In genomic region chr7:128298481-128299342, GRCm38 (mm10) we compare ENCODE assay signal across 8 mouse cellular contexts. TPM values are rescaled to one million over a fixed set of nuclear protein-coding genes. Genes with fewer than 3 reads are reported as not detected.
DNase-seq lines count a peak whose midpoint lies in the region; ATAC-seq and TF ChIP-seq lines count a peak whose summit lies in the region.

No protein-coding gene starts in this region.

- peak; percentile 52 for ATAC-seq in forebrain, embryonic 15.5 days (replicated peaks)
- peak; percentile 57 for ATAC-seq in liver, embryonic 13.5 days (ENCODE audit: low read depth)

- TF ChIP-seq EP300 in CH12.LX (IDR thresholded peaks at IDR 0.05; ENCODE audit: low read length) = no peak

- dilution Hi-C loops in CH12.LX (cut with MboI; ENCODE audit: extremely low pct_ligation_motif_present, extremely low pct_unique_long_range_greater_than_20kb, low sequenced_read_pairs) = no loop called here

- H3K9ac ChIP-seq in CH12.LX (ENCODE audit: insufficient read depth, low read depth) = peak overlapping the region; percentile 72; the same call in 1 of the 2 replicates
- no peak overlapping the region for H3K9ac ChIP-seq in forebrain, embryonic 15.5 days (replicated peaks)
- peak overlapping the region; percentile 97 for H3K9ac ChIP-seq in liver, embryonic 13.5 days

- 0 out of 2 replicates have a peak, but pooled peaks cover 4% of the 10 kb centered on the region for H3K36me3 ChIP-seq in heart, embryonic 10.5 days
- peaks cover 0 to 15% of the 10 kb centered on the region in 2 experiments for H3K36me3 ChIP-seq in CH12.LX (replicated peaks in 1 of 2; ENCODE audit: control insufficient read depth in 1 of 2, insufficient read depth in 1 of 2, low read length in 1 of 2)
- no peaks in the 10 kb centered on the region for H3K36me3 ChIP-seq in forebrain, embryonic 15.5 days
- H3K36me3 ChIP-seq in liver, embryonic 13.5 days = peaks cover 29% of the 10 kb centered on the region

- peak overlapping the region; percentile 96 for H3K4me3 ChIP-seq in heart, embryonic 10.5 days
- peak overlapping the region; percentile 60 to 80 (median 74) for H3K4me3 ChIP-seq in CH12.LX (replicated peaks in 1 of 3; ENCODE audit: low read depth in 2 of 3, low read length in 2 of 3, poor library complexity in 1 of 3)
- H3K4me3 ChIP-seq in forebrain, embryonic 15.5 days = peak overlapping the region; percentile 70
- peak overlapping the region; percentile 87 for H3K4me3 ChIP-seq in liver, embryonic 13.5 days (replicated peaks)

- peaks cover 17% of the 10 kb centered on the region for H3K4me1 ChIP-seq in heart, embryonic 10.5 days
- H3K4me1 ChIP-seq in CH12.LX (ENCODE audit: control insufficient read depth in 1 of 2, insufficient read depth in 2 of 2) = peaks cover 4 to 20% of the 10 kb centered on the region in 2 experiments; a peak in 3 of 4 replicates
- peaks cover 22% of the 10 kb centered on the region for H3K4me1 ChIP-seq in forebrain, embryonic 15.5 days
- H3K4me1 ChIP-seq in liver, embryonic 13.5 days (replicated peaks) = peaks cover 87% of the 10 kb centered on the region

- in situ Hi-C loops in CH12.LX (cut with MboI; ENCODE audit: low pct_ligation_motif_present, low pct_unique_long_range_greater_than_20kb, low sequenced_read_pairs) = no loop called here

- no peaks in the 10 kb centered on the region for H3K79me2 ChIP-seq in CH12.LX (replicated peaks; ENCODE audit: control insufficient read depth, extremely low read depth, insufficient read depth, poor library complexity, severe bottlenecking)

- TF ChIP-seq CTCF in CH12.LX (conservative IDR thresholded peaks at IDR 0.05 in 1 of 2, IDR thresholded peaks at IDR 0.05 in 1 of 2; ENCODE audit: low read depth in 2 of 2, low read length in 2 of 2) = no peak

- no peaks in the 10 kb centered on the region for H3K27me3 ChIP-seq in heart, embryonic 10.5 days (ENCODE audit: insufficient read depth, poor library complexity, severe bottlenecking)
- peaks cover 29% of the 10 kb centered on the region for H3K27me3 ChIP-seq in CH12.LX (replicated peaks)
- H3K27me3 ChIP-seq in forebrain, embryonic 15.5 days = no peaks in the 10 kb centered on the region
- no peaks in the 10 kb centered on the region for H3K27me3 ChIP-seq in liver, embryonic 13.5 days

- 81% methylated on average over 8 of the region's 8 CpGs for WGBS in heart, embryonic 10.5 days
- WGBS in forebrain, embryonic 15.5 days = 51% methylated on average over 8 of the region's 8 CpGs
- WGBS in liver, embryonic 13.5 days (ENCODE audit: insufficient replicate concordance) = 76% methylated on average over 8 of the region's 8 CpGs

- no peak for DNase-seq in heart, embryonic 10.5 days (ENCODE audit: low spot score)
- DNase-seq in heart, postnatal 14 days = no peak
- DNase-seq in CH12.LX (ENCODE audit: extremely low read depth) = no peak
- no peak for DNase-seq in liver, embryonic 13.5 days
- no peak for DNase-seq in embryo, embryonic 10.5 days (ENCODE audit: low spot score)
- DNase-seq in left cerebral cortex, postnatal 36 days (ENCODE audit: low spot score in 2 of 2) = no peak
- no peak for DNase-seq in gastrocnemius, adult 18-20 months (ENCODE audit: low spot score)

- intact Hi-C loops in heart, postnatal 14 days (cut with DNase I) = no loop called here
- intact Hi-C loops in left cerebral cortex, postnatal 36 days (cut with DNase I) = loop anchor here (5.0 kb wide), 1 partner anchor 51 kb away; the partner anchor contains the start of gene Tgfb1i1

- peak overlapping the region; percentile 96 for H3K27ac ChIP-seq in heart, embryonic 10.5 days
- H3K27ac ChIP-seq in CH12.LX (ENCODE audit: insufficient read depth, low read depth) = no peak overlapping the region
- H3K27ac ChIP-seq in forebrain, embryonic 15.5 days (replicated peaks) = peak overlapping the region; percentile 66; the same call in 1 of the 2 replicates
- H3K27ac ChIP-seq in liver, embryonic 13.5 days = peak overlapping the region; percentile 94

- no peak for TF ChIP-seq POLR2A in CH12.LX (IDR thresholded peaks at IDR 0.05; ENCODE audit: low read depth, low read length)

- no peaks in the 10 kb centered on the region for H3K9me3 ChIP-seq in heart, embryonic 10.5 days
- H3K9me3 ChIP-seq in CH12.LX (replicated peaks; ENCODE audit: low read length) = no peaks in the 10 kb centered on the region
- H3K9me3 ChIP-seq in forebrain, embryonic 15.5 days = no peaks in the 10 kb centered on the region
- no peaks in the 10 kb centered on the region for H3K9me3 ChIP-seq in liver, embryonic 13.5 days (replicated peaks)

- H3K4me2 ChIP-seq in CH12.LX (ENCODE audit: insufficient read depth, low read depth, poor library complexity, severe bottlenecking) = peak overlapping the region; percentile 88; the same call in 1 of the 2 replicates
- H3K4me2 ChIP-seq in forebrain, embryonic 15.5 days (replicated peaks) = peak overlapping the region; percentile 80
- peak overlapping the region; percentile 91 for H3K4me2 ChIP-seq in liver, embryonic 13.5 days

- TF ChIP-seq RAD21 in CH12.LX (IDR thresholded peaks at IDR 0.05; ENCODE audit: low read depth, low read length) = no peak

TF ChIP-seq in CH12.LX, 34 proteins besides CTCF, POLR2A, EP300 and RAD21:
- TF ChIP-seq ELF1 (IDR thresholded peaks at IDR 0.05; ENCODE audit: low read depth, low read length) (no peak), SIN3A (IDR thresholded peaks at IDR 0.05; ENCODE audit: low read length) (no peak), MAZ (IDR thresholded peaks at IDR 0.05; ENCODE audit: low read depth, low read length) (no peak), USF2 (conservative IDR thresholded peaks at IDR 0.05; ENCODE audit: low read depth, low read length) (no peak)

RNA-seq across cellular contexts. Expression of gene BC017158, which starts 0.7 kb away (rescaled TPM):
- polyA plus RNA-seq in heart, embryonic 10.5 days (2016; fragmentation: Nextera tagmentation; extraction: Ambion mirVana) = 20.3 and 25.1 TPM in 2 replicates
- 1 to 10 TPM; 7.0 to 8.0 TPM for total RNA-seq in heart, postnatal 14 days (2021)
- 6.1 and 8.1 TPM in 2 replicates for total RNA-seq in CH12.LX (2012; rRNA removed)
- total RNA-seq in CH12.LX (2014; rRNA removed) = 4.7 and 4.9 TPM in 2 replicates
- 11.5 and 14.5 TPM in 2 replicates for polyA plus RNA-seq in CH12.LX (2012; ENCODE audit: insufficient read length, low read depth)
- polyA plus RNA-seq in forebrain, embryonic 15.5 days (2015; fragmentation: Nextera tagmentation; extraction: Ambion mirVana) = 13.1 and 14.2 TPM in 2 replicates
- polyA plus RNA-seq in liver, embryonic 13.5 days (2015; fragmentation: Nextera tagmentation; extraction: Ambion mirVana) = 16.7 and 21.4 TPM in 2 replicates
- total RNA-seq in left cerebral cortex, postnatal 36 days (2021) = 10 to 100 TPM; 23.5 to 26.3 TPM
- total RNA-seq in gastrocnemius, adult 18-20 months (2021) = 1 to 10 TPM; 2.2 to 2.7 TPM

RNA-seq across cellular contexts. Expression of gene Slc5a2, which starts 33.3 kb away (rescaled TPM):
- 0.37 and 0.48 TPM in 2 replicates for polyA plus RNA-seq in heart, embryonic 10.5 days (2016; fragmentation: Nextera tagmentation; extraction: Ambion mirVana)
- total RNA-seq in heart, postnatal 14 days (2021) = not detected
- total RNA-seq in CH12.LX (2012; rRNA removed) = 0.21 and 0.25 TPM in 2 replicates
- total RNA-seq in CH12.LX (2014; rRNA removed) = not detected in 2 replicates
- not detected in 2 replicates for polyA plus RNA-seq in CH12.LX (2012; ENCODE audit: insufficient read length, low read depth)
- not detected in 2 replicates for polyA plus RNA-seq in forebrain, embryonic 15.5 days (2015; fragmentation: Nextera tagmentation; extraction: Ambion mirVana)
- polyA plus RNA-seq in liver, embryonic 13.5 days (2015; fragmentation: Nextera tagmentation; extraction: Ambion mirVana) = 1.6 and 2.4 TPM in 2 replicates
- total RNA-seq in left cerebral cortex, postnatal 36 days (2021) = not detected
- under 1 TPM in 1 of 2 experiments, not detected in 1; 0.39 TPM for total RNA-seq in gastrocnemius, adult 18-20 months (2021)

RNA-seq across cellular contexts. Expression of gene Tgfb1i1, which starts 52.1 kb away (rescaled TPM):
- 144 and 202 TPM in 2 replicates for polyA plus RNA-seq in heart, embryonic 10.5 days (2016; fragmentation: Nextera tagmentation; extraction: Ambion mirVana)
- total RNA-seq in heart, postnatal 14 days (2021) = 10 to 100 TPM; 31.9 to 32.2 TPM
- total RNA-seq in CH12.LX (2012; rRNA removed) = 0.17 TPM in 1 of 2 replicates, not detected in the other
- total RNA-seq in CH12.LX (2014; rRNA removed) = not detected in 2 replicates
- polyA plus RNA-seq in CH12.LX (2012; ENCODE audit: insufficient read length, low read depth) = 0.36 and 0.55 TPM in 2 replicates
- 14.0 and 14.6 TPM in 2 replicates for polyA plus RNA-seq in forebrain, embryonic 15.5 days (2015; fragmentation: Nextera tagmentation; extraction: Ambion mirVana)
- 14.3 and 17.8 TPM in 2 replicates for polyA plus RNA-seq in liver, embryonic 13.5 days (2015; fragmentation: Nextera tagmentation; extraction: Ambion mirVana)
- 10 to 100 TPM; 19.0 to 22.6 TPM for total RNA-seq in left cerebral cortex, postnatal 36 days (2021)
- 1 to 10 TPM; 5.5 to 7.0 TPM for total RNA-seq in gastrocnemius, adult 18-20 months (2021)

Comparison
In these comparisons a context has a peak if more than half of its experiments do, and no peak if none do; other contexts are left out.
1. RNA of gene Tgfb1i1, which starts 52.1 kb away (total RNA-seq): 31.9 to 32.2 TPM in heart, postnatal 14 days, 19.0 to 22.6 TPM in left cerebral cortex, postnatal 36 days and 5.5 to 7.0 TPM in gastrocnemius, adult 18-20 months; 0.17 TPM in CH12.LX; every median in the first group is over 4 times any median in the second.
2. Peak in every context shown above with its lines, with median percentiles within 50 percentile points of each other: H3K4me3 ChIP-seq and H3K4me2 ChIP-seq.